Mouse (Mus musculus): ENCODE measurements at regions not wholly inside any gene's neighbourhood (a gene's known extent, or its start where the extent isn't known, plus 50 kb on each side); places are given as distances from the start of the nearest gene placed in this dataset.
A peak's percentile ranks its signal among the peaks of the same experiment; 100 is the strongest.

DNA sequence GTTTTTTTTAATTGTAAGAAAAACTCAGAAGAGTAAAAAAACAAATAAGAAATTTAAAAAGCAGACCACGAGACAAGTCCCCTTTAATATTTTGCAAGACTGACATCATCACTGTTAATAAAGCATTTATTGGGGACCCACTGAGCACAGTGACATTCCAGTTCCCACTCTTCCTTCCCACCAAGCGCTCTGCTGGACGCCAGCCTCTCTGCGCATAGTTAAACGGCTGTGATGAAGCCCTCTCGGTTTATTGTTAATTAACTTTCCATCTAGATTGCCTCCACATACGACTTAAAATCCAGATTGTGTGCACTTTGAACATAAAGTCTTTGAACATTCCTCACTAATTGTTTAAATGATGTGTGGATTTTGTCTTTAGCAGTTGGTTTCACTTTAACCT lies 161.7 kb downstream of the Rpl36a-ps1 start:
- no peak overlapping the region for H3K4me2 ChIP-seq
- H3K27me3 ChIP-seq: no peaks in the 10 kb centered on the region
- no peak overlapping the region for H3K27ac ChIP-seq
- 17% methylated on average over 7 of the region's 7 CpGs for WGBS
- H3K36me3 ChIP-seq (ENCODE audit: poor library complexity, severe bottlenecking): no peaks in the 10 kb centered on the region
- no peaks in the 10 kb centered on the region for H3K9me3 ChIP-seq (replicated peaks)
- peaks cover 30% of the 10 kb centered on the region for H3K4me1 ChIP-seq
- H3K4me3 ChIP-seq: no peak overlapping the region
- H3K9ac ChIP-seq: no peak overlapping the region
- no peak for ATAC-seq

DNA sequence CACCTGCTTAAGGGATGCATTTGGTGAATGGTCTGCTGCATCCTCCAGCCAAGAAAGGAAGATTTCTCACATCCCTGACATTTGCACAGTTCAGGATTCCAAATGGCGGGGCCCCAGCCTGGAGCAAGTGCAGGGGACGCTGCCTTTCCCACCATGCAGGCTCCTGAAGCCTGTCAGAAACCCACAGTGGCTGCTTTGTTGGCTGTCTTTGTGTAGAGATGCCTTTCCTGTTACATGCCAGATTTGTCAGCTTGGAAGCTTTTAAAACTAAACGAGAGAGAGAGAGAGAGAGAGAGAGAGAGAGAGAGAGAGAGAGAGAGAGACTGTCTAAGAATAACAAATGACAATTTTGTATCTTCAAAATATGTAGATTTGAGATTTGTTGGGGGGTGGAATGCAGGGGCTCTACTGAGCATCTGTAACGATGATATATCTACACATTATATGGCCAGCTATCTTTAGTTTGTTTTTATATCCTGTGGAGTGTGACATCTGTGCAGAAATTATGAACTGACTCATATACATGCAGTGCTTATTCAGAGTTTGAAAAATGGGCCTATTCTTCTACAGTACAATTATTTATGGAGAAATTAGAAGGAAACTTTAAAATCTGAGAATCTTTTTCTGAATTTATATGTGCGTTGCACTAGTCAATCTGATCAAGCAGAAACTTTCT lies 164.0 kb downstream of the Rpl36a-ps1 start:
- H3K4me3 ChIP-seq: no peak overlapping the region
- 39% methylated on average over 5 of the region's 5 CpGs for WGBS
- peaks cover 32% of the 10 kb centered on the region for H3K4me1 ChIP-seq
- H3K9me3 ChIP-seq (replicated peaks): no peaks in the 10 kb centered on the region
- no peak overlapping the region for H3K27ac ChIP-seq
- H3K36me3 ChIP-seq (ENCODE audit: poor library complexity, severe bottlenecking): no peaks in the 10 kb centered on the region
- H3K4me2 ChIP-seq: no peak overlapping the region
- ATAC-seq: no peak; the same call in 1 of the 2 replicates
- H3K27me3 ChIP-seq: no peaks in the 10 kb centered on the region
- H3K9ac ChIP-seq: no peak overlapping the region

DNA sequence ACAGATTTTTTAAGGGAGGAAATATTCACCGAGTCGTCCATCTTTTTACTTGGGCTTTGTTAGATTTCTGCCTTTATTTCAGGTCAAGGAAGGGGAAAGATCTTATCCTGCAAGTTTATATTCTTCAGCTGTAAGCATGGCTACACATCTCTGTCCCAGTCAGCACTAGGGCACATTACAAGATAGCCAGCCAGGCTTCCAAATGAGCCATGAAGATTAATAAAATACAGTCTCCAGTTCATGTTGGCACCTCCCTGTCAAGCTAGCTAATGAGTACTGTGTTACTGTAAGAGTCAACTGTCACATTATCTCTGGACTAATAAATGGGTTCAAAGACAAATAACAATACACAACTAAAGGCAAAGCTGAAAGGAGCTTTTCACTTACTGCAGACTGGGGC lies 166.6 kb downstream of the Rpl36a-ps1 start:
- no peaks in the 10 kb centered on the region for H3K27me3 ChIP-seq
- no peak overlapping the region for H3K9ac ChIP-seq
- H3K4me1 ChIP-seq: peaks cover 16% of the 10 kb centered on the region
- H3K9me3 ChIP-seq (replicated peaks): no peaks in the 10 kb centered on the region
- ATAC-seq: no peak
- WGBS: 89% methylated on average over 2 of the region's 2 CpGs
- no peak overlapping the region for H3K4me3 ChIP-seq
- no peaks in the 10 kb centered on the region for H3K36me3 ChIP-seq (ENCODE audit: poor library complexity, severe bottlenecking)
- no peak overlapping the region for H3K4me2 ChIP-seq
- no peak overlapping the region for H3K27ac ChIP-seq

DNA sequence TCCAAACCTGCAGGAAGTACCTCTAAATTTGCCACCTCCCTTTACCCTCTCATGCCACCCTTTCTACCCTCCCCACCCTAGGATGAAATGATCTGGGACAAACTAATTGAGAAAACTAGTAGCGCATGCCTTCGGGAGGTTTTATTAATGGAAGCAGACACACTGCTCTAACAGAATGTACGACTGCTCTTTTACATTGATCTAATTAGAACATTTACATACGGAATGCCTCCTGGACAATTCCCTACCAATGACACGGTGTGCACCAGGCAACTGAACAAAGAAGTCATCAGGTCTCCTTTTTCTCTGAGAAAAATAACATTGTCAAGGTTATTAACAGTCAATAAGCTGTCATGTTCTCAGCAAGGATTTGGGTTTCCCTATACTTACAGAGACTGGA lies 180.5 kb downstream of the Rpl36a-ps1 start:
- Histone ChIP-seq H3K4me1 (peaks cover 4% of the 10 kb centered on the region; the same call in 1 of the 2 replicates), H3K9me3 (replicated peaks) (no peaks in the 10 kb centered on the region), H3K4me3 (no peak overlapping the region), H3K9ac (no peak overlapping the region), H3K27ac (no peak overlapping the region), H3K4me2 (no peak overlapping the region), H3K27me3 (no peaks in the 10 kb centered on the region), H3K36me3 (ENCODE audit: poor library complexity, severe bottlenecking) (no peaks in the 10 kb centered on the region)
- 42% methylated on average over 5 of the region's 5 CpGs for WGBS
- no peak for ATAC-seq

DNA sequence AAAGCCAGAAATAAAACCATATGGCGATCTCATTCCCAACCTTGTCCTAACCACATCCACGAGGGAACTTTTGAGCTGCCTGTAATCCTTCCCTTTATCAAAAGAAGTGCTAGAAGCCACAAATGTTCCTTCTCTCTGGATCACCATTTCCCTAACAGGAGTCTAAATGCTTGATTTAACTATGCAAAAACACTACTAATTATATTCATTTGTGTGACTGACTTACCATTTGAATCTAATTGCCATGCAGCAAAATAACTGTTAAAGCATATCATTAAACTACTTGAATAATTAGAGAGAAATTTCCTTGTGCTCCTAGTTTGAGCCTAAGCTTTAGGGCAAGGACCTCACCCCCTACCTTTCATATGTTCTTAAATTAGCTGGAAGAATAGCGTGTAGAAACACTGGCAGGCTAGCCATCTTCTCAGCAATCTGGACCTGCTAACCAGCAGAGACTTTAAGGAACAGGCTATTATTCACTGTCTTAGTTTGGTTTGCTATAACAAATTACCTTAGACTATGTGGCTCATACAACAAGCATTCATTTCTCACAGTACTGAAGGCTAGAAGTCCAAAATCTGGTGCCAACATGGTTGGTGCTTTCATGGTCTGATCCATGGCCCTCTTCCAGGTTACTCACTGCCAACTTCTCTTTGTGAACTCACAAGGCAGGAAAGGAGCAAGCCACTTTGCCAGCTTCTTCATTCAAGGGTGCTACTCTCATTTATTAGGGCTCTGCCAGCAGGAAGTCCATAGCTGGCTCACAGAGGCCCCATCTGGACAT lies 183.7 kb downstream of the Rpl36a-ps1 start:
- peak; percentile 91 for ATAC-seq
- Histone ChIP-seq H3K4me2 (no peak overlapping the region), H3K4me3 (no peak overlapping the region), H3K4me1 (peaks cover 4% of the 10 kb centered on the region; the same call in 1 of the 2 replicates), H3K27ac (no peak overlapping the region), H3K9ac (no peak overlapping the region), H3K9me3 (replicated peaks) (no peaks in the 10 kb centered on the region), H3K27me3 (no peaks in the 10 kb centered on the region), H3K36me3 (ENCODE audit: poor library complexity, severe bottlenecking) (no peaks in the 10 kb centered on the region)
- 50% methylated on average over 3 of the region's 3 CpGs for WGBS

DNA sequence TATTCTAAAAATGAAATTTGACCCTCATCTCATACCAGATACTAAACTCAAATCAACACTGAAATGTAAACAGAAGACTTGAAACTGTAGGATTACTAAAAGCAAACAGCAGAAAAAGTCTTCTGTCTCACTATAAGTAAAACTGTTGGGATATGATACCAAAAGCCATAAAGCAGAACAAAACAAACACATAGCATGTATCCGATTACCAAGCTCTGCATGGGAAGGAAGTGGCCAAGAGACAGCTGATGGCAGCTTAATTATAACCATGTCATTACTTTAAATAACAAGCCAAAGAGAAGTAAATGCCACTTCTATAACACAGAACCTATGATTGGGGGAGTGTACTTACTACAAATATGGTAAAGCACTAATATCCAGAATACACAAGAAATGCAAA lies 186.0 kb downstream of the Rpl36a-ps1 start:
- 88% methylated on average over 1 of the region's 1 CpGs for WGBS
- H3K4me1 ChIP-seq: peaks cover 4% of the 10 kb centered on the region; the same call in 1 of the 2 replicates
- H3K27ac ChIP-seq: no peak overlapping the region
- no peak overlapping the region for H3K9ac ChIP-seq
- no peaks in the 10 kb centered on the region for H3K27me3 ChIP-seq
- H3K4me3 ChIP-seq: no peak overlapping the region
- ATAC-seq: no peak
- no peaks in the 10 kb centered on the region for H3K36me3 ChIP-seq (ENCODE audit: poor library complexity, severe bottlenecking)
- no peak overlapping the region for H3K4me2 ChIP-seq
- no peaks in the 10 kb centered on the region for H3K9me3 ChIP-seq (replicated peaks)

DNA sequence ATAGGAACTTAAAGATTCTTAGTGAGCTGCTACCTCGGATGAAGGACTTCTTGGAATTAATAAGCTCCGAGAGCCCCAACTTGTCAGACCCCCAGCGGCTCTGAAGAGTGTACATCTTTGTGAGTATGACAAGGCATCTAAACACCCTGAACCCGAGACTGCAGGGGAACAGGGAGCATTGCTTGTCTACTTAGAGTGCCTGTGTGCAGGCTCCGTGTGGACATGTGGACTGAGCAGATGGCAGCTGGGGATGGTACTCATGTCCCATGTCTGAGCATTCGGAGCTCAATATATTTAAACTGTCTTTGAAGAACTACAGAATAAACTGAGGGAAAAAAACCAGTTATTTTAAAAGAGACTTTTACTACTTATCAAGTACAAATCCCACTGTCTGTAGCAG lies 189.1 kb downstream of the Rpl36a-ps1 start:
- no peak for ATAC-seq

DNA sequence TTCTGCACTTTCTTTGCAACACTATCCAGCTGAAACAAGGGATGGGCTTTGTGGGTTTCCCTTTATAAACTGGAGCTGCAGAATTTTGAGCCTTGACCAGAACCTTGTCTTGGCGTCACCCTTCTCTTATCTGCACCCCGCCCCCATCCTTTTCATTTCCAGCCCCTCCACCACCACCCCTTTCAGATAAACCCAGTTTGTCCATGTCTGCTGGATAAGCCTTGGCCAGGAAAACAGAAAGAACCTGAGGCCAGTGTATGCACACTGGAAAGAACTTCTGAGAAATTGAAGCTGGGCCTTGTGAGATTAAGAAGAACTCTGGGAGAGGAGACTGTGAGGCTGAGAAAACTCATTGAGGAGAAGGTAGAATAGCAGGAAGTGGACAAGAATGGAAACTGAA lies 192.8 kb downstream of the Rpl36a-ps1 start:
- no peak overlapping the region for H3K4me2 ChIP-seq
- no peaks in the 10 kb centered on the region for H3K4me1 ChIP-seq
- ATAC-seq: no peak
- no peaks in the 10 kb centered on the region for H3K36me3 ChIP-seq (ENCODE audit: poor library complexity, severe bottlenecking)
- no peaks in the 10 kb centered on the region for H3K27me3 ChIP-seq
- H3K4me3 ChIP-seq: no peak overlapping the region
- H3K27ac ChIP-seq: no peak overlapping the region
- H3K9me3 ChIP-seq (replicated peaks): no peaks in the 10 kb centered on the region
- WGBS: 89% methylated on average over 2 of the region's 2 CpGs
- no peak overlapping the region for H3K9ac ChIP-seq

More for the DNA sequence above, 189.1 kb downstream of the Rpl36a-ps1 start:
- Histone ChIP-seq H3K4me3 (no peak overlapping the region), H3K4me2 (no peak overlapping the region), H3K36me3 (ENCODE audit: poor library complexity, severe bottlenecking) (no peaks in the 10 kb centered on the region), H3K9me3 (replicated peaks) (no peaks in the 10 kb centered on the region), H3K27ac (no peak overlapping the region), H3K4me1 (no peaks in the 10 kb centered on the region), H3K9ac (no peak overlapping the region), H3K27me3 (no peaks in the 10 kb centered on the region)
- 68% methylated on average over 6 of the region's 6 CpGs for WGBS

DNA sequence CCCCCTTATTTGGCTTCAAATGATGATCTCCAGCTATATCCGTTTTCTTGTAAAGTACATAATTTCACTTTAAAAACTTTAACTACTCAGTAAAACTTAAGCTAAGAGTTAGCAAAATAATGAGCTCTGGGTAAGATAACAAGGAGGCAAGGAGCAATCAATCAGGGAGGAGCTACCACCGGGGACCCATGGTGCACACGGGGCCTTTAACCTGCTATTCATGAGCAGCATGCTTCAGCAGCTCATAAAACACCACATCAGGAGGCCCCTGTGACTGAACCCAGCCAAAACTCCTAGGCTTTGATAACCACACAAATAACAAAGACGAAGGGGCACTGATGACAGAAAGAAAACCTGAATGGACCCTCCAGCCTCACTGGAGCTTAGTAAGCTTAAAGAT lies 202.1 kb downstream of the Rpl36a-ps1 start:
- Histone ChIP-seq H3K9ac (no peak overlapping the region), H3K9me3 (replicated peaks) (no peaks in the 10 kb centered on the region), H3K36me3 (ENCODE audit: poor library complexity, severe bottlenecking) (no peaks in the 10 kb centered on the region), H3K27ac (no peak overlapping the region), H3K4me1 (peaks cover 11% of the 10 kb centered on the region), H3K4me2 (no peak overlapping the region), H3K27me3 (no peaks in the 10 kb centered on the region), H3K4me3 (no peak overlapping the region)
- WGBS: 25% methylated on average over 4 of the region's 4 CpGs
- ATAC-seq: no peak

DNA sequence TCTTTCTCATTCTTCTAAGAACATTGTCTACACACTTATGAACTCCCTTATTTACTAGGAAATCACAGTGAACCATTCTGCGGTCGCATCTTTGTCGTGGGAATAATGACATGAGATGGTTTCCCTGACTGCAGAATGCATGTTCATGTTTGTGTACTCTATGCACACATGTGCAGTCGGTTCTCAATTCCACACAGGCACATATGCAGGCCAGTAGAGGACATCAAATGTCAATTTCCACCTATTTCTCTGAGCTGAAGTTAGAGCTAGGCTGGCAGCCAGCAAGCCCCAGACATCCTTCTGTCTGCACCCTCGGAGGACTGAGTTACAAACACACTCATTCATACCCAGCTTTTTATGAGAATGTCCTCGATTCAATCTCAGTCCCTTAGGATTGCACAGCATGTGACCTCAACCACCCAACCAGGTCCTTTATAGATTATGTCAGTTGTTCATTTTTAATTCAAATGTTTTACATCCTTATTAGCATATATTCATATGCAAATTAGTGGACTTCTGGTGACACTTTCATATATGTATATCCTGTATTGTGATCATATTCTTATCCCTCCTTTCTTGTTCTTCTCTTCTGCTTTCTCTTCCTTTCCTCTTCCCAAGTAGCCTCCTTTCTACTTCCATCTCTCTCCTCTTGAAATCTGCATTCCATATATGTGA lies 202.7 kb downstream of the Rpl36a-ps1 start:
- H3K9me3 ChIP-seq (replicated peaks): no peaks in the 10 kb centered on the region
- H3K27me3 ChIP-seq: no peaks in the 10 kb centered on the region
- no peak overlapping the region for H3K4me3 ChIP-seq
- no peak overlapping the region for H3K9ac ChIP-seq
- H3K4me1 ChIP-seq: peaks cover 11% of the 10 kb centered on the region
- 60% methylated on average over 6 of the region's 6 CpGs for WGBS
- no peak overlapping the region for H3K4me2 ChIP-seq
- ATAC-seq: no peak
- no peak overlapping the region for H3K27ac ChIP-seq
- no peaks in the 10 kb centered on the region for H3K36me3 ChIP-seq (ENCODE audit: poor library complexity, severe bottlenecking)

DNA sequence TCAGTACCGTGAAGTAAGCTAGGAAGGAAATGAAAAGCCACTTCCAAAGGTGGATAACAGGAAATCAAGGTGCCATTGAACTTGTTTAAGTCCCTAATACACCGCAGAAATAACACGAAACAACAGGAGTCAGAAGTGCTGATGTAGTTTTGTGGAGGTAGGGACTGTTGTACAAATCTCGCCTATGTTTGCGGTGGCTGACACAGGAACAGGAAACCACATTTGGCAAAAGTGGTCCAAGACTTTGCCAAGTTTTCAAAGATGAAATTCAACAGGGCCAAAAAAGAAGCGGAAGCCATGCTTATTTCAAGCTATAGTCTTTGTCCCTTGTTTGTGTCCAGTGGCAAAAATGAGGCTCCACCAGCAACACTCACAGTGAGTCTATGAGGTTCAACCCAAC lies 204.3 kb downstream of the Rpl36a-ps1 start:
- ATAC-seq: no peak
- H3K4me3 ChIP-seq: no peak overlapping the region
- WGBS: 92% methylated on average over 6 of the region's 6 CpGs
- peaks cover 11% of the 10 kb centered on the region for H3K4me1 ChIP-seq
- H3K9me3 ChIP-seq (replicated peaks): no peaks in the 10 kb centered on the region
- H3K27ac ChIP-seq: no peak overlapping the region
- H3K36me3 ChIP-seq (ENCODE audit: poor library complexity, severe bottlenecking): no peaks in the 10 kb centered on the region
- H3K4me2 ChIP-seq: no peak overlapping the region
- H3K9ac ChIP-seq: no peak overlapping the region
- no peaks in the 10 kb centered on the region for H3K27me3 ChIP-seq

DNA sequence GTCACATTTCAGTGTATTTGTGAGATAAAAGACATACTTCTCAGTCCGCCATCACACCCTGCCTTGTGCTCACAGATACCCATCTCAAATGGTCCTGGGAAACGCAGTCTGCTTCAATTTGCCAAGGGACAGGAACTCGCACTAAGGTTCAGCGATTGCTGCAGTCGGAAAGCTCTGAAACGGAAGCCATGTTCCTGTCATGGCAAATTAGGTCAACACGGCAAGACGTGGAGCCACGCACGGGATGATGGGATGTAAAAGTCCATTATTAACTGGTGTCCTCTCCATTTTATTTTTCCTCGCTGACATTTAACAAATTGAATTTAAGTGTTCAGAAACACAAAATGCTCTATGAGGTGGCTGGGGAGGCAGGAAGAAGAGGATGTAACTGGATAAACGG lies 212.4 kb downstream of the Rpl36a-ps1 start:
- WGBS: 93% methylated on average over 12 of the region's 12 CpGs
- ATAC-seq: no peak

More for the DNA sequence above, 212.4 kb downstream of the Rpl36a-ps1 start:
- no peaks in the 10 kb centered on the region for H3K9me3 ChIP-seq (replicated peaks)
- no peaks in the 10 kb centered on the region for H3K36me3 ChIP-seq (ENCODE audit: poor library complexity, severe bottlenecking)
- H3K4me2 ChIP-seq: no peak overlapping the region
- H3K4me3 ChIP-seq: no peak overlapping the region
- no peaks in the 10 kb centered on the region for H3K27me3 ChIP-seq
- no peak overlapping the region for H3K27ac ChIP-seq
- H3K9ac ChIP-seq: no peak overlapping the region
- H3K4me1 ChIP-seq: no peaks in the 10 kb centered on the region
